Mouse (Mus musculus): ENCODE measurements at regions not wholly inside any gene's neighbourhood (a gene's known extent, or its start where the extent isn't known, plus 50 kb on each side); places are given as distances from the start of the nearest gene placed in this dataset.

GRCm38 (mm10) chr13:35460051-35460450 lies 199.6 kb upstream of the Cdyl start:
- no peak for DNase-seq
- no peaks in the 10 kb centered on the region for H3K36me3 ChIP-seq (ENCODE audit: control insufficient read depth, insufficient read depth, low read length)
- H3K27ac ChIP-seq (ENCODE audit: insufficient read depth, low read depth, low read length), result no peak overlapping the region
- WGBS, result 60% methylated on average over 1 of the region's 1 CpGs
- TF ChIP-seq POLR2A (IDR thresholded peaks at IDR 0.05; ENCODE audit: low read depth, low read length) (no peak), CTCF (conservative IDR thresholded peaks at IDR 0.05; ENCODE audit: insufficient read depth, insufficient read length, low read depth, low read length) (no peak)
- no peaks in the 10 kb centered on the region for H3K27me3 ChIP-seq (replicated peaks; ENCODE audit: control insufficient read depth, insufficient read depth, low read length)
- no peak overlapping the region for H3K4me3 ChIP-seq (ENCODE audit: insufficient read depth, low read depth, low read length)
- no peaks in the 10 kb centered on the region for H3K4me1 ChIP-seq (ENCODE audit: control insufficient read depth, insufficient read depth, low read length)

DNA sequence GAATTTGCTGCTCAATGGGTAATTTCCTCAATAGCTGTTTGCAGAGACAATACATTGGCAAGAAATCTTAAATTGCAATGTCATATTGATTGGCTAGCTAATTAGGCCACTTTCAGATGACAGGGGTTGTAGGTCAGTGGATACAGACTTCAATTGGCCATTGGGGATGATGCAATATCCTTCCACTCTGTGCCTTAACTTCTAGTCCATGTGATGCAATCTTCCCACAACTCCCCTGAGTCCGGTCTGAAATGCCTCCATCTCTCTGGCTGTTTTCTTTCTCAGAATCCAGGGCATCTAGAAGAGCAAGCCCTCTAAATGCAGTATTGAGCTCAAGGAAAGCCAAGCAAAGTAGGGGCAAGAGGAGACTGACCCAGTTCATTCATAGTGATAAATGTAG lies 196.4 kb upstream of the Cdyl start:
- no peaks in the 10 kb centered on the region for H3K27me3 ChIP-seq (replicated peaks; ENCODE audit: control insufficient read depth, insufficient read depth, low read length)
- H3K4me3 ChIP-seq (ENCODE audit: insufficient read depth, low read depth, low read length), result no peak overlapping the region
- DNase-seq, result peak; percentile 3
- 92% methylated on average over 1 of the region's 1 CpGs for WGBS
- H3K36me3 ChIP-seq (ENCODE audit: control insufficient read depth, insufficient read depth, low read length), result no peaks in the 10 kb centered on the region
- H3K4me1 ChIP-seq (ENCODE audit: control insufficient read depth, insufficient read depth, low read length), result no peaks in the 10 kb centered on the region
- no peak for TF ChIP-seq CTCF (conservative IDR thresholded peaks at IDR 0.05; ENCODE audit: insufficient read depth, insufficient read length, low read depth, low read length)
- TF ChIP-seq POLR2A (IDR thresholded peaks at IDR 0.05; ENCODE audit: low read depth, low read length), result no peak
- H3K27ac ChIP-seq (ENCODE audit: insufficient read depth, low read depth, low read length), result no peak overlapping the region

DNA sequence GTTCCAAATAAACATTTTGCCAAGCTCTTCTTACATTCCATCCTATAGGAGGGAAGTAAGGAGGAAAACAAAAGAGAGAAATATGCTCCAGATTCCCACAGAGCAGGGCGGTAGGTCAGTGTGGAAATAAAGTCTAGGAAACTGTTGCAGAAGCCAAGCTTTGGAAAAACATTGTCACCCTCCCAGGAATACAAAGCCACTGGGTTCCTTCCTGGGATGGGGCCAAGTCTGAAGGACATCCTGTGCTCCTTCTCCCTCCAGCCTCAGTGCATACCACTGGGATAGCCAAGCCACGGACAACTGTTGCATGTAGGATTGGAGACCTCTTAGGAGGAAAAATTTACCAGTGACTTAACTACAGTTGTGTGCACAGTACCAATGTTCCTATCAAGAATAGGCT lies 195.8 kb upstream of the Cdyl start:
- DNase-seq, result no peak
- Histone ChIP-seq H3K4me1 (ENCODE audit: control insufficient read depth, insufficient read depth, low read length) (no peaks in the 10 kb centered on the region), H3K4me3 (ENCODE audit: insufficient read depth, low read depth, low read length) (no peak overlapping the region), H3K36me3 (ENCODE audit: control insufficient read depth, insufficient read depth, low read length) (no peaks in the 10 kb centered on the region), H3K27me3 (replicated peaks; ENCODE audit: control insufficient read depth, insufficient read depth, low read length) (no peaks in the 10 kb centered on the region), H3K27ac (ENCODE audit: insufficient read depth, low read depth, low read length) (no peak overlapping the region)
- TF ChIP-seq CTCF (conservative IDR thresholded peaks at IDR 0.05; ENCODE audit: insufficient read depth, insufficient read length, low read depth, low read length) (no peak), POLR2A (IDR thresholded peaks at IDR 0.05; ENCODE audit: low read depth, low read length) (no peak)
- 72% methylated on average over 2 of the region's 2 CpGs for WGBS

DNA sequence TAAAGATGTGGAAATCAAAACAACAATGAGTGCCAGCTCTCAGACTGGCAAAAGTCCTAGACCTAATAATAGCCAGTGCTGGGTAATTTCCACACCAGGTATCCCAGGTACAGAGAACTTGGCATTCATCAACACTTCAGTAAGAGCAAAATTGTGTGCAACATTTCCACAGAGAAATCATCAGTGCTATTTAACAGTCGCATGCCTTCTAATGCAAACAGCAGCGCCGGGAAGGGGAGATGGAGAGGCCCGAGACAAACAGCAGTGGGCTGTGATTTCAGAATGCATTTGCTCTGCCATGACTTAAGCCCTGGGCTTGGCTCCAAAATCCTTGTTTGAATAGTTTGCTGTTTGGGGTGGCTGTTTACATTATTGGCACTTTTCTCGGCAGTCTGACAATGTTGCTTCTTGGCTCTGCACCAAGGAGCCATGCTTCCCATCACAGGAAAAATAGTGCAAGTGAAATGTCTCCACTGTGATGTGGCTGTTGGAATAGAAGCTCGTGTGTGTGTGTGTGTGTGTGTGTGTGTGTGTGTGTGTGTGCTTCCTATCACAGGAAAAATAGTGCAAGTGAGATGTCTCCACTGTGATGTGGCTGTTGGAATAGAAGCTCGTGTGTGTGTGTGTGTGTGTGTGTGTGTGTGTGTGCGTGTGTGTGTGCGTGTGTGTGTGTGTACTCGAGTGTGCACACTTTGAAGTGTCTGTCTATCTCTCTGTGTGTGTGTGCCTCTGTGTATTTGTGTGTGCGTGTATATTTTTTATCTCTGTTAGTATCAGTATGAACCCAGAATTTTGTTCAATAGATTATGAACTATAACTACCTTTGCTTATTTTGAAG lies 190.1 kb upstream of the Cdyl start:
- Histone ChIP-seq H3K27ac (ENCODE audit: insufficient read depth, low read depth, low read length) (no peak overlapping the region), H3K36me3 (ENCODE audit: control insufficient read depth, insufficient read depth, low read length) (no peaks in the 10 kb centered on the region), H3K27me3 (replicated peaks; ENCODE audit: control insufficient read depth, insufficient read depth, low read length) (no peaks in the 10 kb centered on the region), H3K4me3 (ENCODE audit: insufficient read depth, low read depth, low read length) (no peak overlapping the region), H3K4me1 (ENCODE audit: control insufficient read depth, insufficient read depth, low read length) (no peaks in the 10 kb centered on the region)
- DNase-seq, result peak; percentile 29
- 57% methylated on average over 11 of the region's 11 CpGs for WGBS
- TF ChIP-seq CTCF (conservative IDR thresholded peaks at IDR 0.05; ENCODE audit: insufficient read depth, insufficient read length, low read depth, low read length) (no peak), POLR2A (IDR thresholded peaks at IDR 0.05; ENCODE audit: low read depth, low read length) (no peak)

GRCm38 (mm10) chr13:35478226-35478625 lies 181.4 kb upstream of the Cdyl start:
- Histone ChIP-seq H3K27me3 (replicated peaks; ENCODE audit: control insufficient read depth, insufficient read depth, low read length) (no peaks in the 10 kb centered on the region), H3K4me1 (ENCODE audit: control insufficient read depth, insufficient read depth, low read length) (no peaks in the 10 kb centered on the region), H3K4me3 (ENCODE audit: insufficient read depth, low read depth, low read length) (no peak overlapping the region), H3K27ac (ENCODE audit: insufficient read depth, low read depth, low read length) (no peak overlapping the region), H3K36me3 (ENCODE audit: control insufficient read depth, insufficient read depth, low read length) (no peaks in the 10 kb centered on the region)
- TF ChIP-seq POLR2A (IDR thresholded peaks at IDR 0.05; ENCODE audit: low read depth, low read length), result no peak
- TF ChIP-seq CTCF (conservative IDR thresholded peaks at IDR 0.05; ENCODE audit: insufficient read depth, insufficient read length, low read depth, low read length), result no peak
- no peak for DNase-seq
- WGBS, result 89% methylated on average over 2 of the region's 2 CpGs

DNA sequence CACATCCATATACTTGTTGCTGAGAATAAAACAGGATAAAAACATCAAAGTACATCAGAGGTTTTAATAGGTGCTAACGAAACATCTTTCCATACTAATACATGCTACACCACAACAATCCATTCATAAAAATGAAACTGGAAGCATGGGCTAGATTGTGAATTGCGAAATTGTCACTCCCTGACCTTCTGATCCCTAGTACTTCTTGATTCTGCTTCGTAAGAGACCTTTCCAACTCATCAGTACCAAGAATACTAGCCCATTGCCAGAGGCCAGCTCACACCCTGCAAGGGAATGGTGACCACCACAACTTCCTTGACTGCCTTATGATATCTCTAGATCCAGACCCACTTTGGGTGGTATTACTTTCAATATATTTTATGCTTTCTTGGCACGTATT lies 177.3 kb upstream of the Cdyl start:
- DNase-seq, result no peak
- Histone ChIP-seq H3K4me3 (ENCODE audit: insufficient read depth, low read depth, low read length) (no peak overlapping the region), H3K27me3 (replicated peaks; ENCODE audit: control insufficient read depth, insufficient read depth, low read length) (no peaks in the 10 kb centered on the region), H3K27ac (ENCODE audit: insufficient read depth, low read depth, low read length) (no peak overlapping the region), H3K36me3 (ENCODE audit: control insufficient read depth, insufficient read depth, low read length) (no peaks in the 10 kb centered on the region), H3K4me1 (ENCODE audit: control insufficient read depth, insufficient read depth, low read length) (no peaks in the 10 kb centered on the region)
- TF ChIP-seq CTCF (conservative IDR thresholded peaks at IDR 0.05; ENCODE audit: insufficient read depth, insufficient read length, low read depth, low read length) (no peak), POLR2A (IDR thresholded peaks at IDR 0.05; ENCODE audit: low read depth, low read length) (no peak)
- 84% methylated on average over 4 of the region's 4 CpGs for WGBS

- no peak for TF ChIP-seq POLR2A (IDR thresholded peaks at IDR 0.05; ENCODE audit: low read depth, low read length)
- TF ChIP-seq CTCF (conservative IDR thresholded peaks at IDR 0.05; ENCODE audit: insufficient read depth, insufficient read length, low read depth, low read length), result no peak
- Histone ChIP-seq H3K27ac (ENCODE audit: insufficient read depth, low read depth, low read length) (no peak overlapping the region), H3K27me3 (replicated peaks; ENCODE audit: control insufficient read depth, insufficient read depth, low read length) (no peaks in the 10 kb centered on the region), H3K36me3 (ENCODE audit: control insufficient read depth, insufficient read depth, low read length) (no peaks in the 10 kb centered on the region), H3K4me3 (ENCODE audit: insufficient read depth, low read depth, low read length) (no peak overlapping the region), H3K4me1 (ENCODE audit: control insufficient read depth, insufficient read depth, low read length) (no peaks in the 10 kb centered on the region)
- peak; percentile 61 for DNase-seq
- WGBS, result 51% methylated on average over 4 of the region's 4 CpGs
These were observed 173.5 kb upstream of the Cdyl start for GRCm38 (mm10) chr13:35486125-35486524.
